In genomic region chr4:142046496-142046895, GRCm38 (mm10) we compare ENCODE assay signal across 18 mouse cellular contexts. TPM values are rescaled to one million over a fixed set of nuclear protein-coding genes. Genes with fewer than 3 reads are reported as not detected.
DNase-seq lines count a peak whose midpoint lies in the region; ATAC-seq lines count a peak whose summit lies in the region.
"Had no signal": no experiment of that assay in that cellular context is flagged by ENCODE, and none has a peak within 500 bp of the region (broad histone marks: within the 10 kb centered on the region; RNA-seq: fewer than 3 reads in every experiment).

No protein-coding gene starts in this region.

- H3K4me1 ChIP-seq in intestine, embryonic 15.5 days (replicated peaks): peaks cover 38% of the 10 kb centered on the region
- H3K4me1 ChIP-seq in kidney, embryonic 16.5 days (ENCODE audit: insufficient read depth, low read length): peaks cover 58% of the 10 kb centered on the region

- WGBS in intestine, embryonic 15.5 days: 69% methylated on average over 7 of the region's 7 CpGs
- 38% methylated on average over 7 of the region's 7 CpGs for WGBS in kidney, embryonic 16.5 days

- DNase-seq in kidney, adult 11 months: peak; percentile 26
- no peak for DNase-seq in kidney, adult 18-20 months
- DNase-seq in kidney, postnatal 36 days: peak; percentile 51 to 57
- DNase-seq in thymus, postnatal 25 days: no peak
- no peak for DNase-seq in spleen, postnatal 4 days (ENCODE audit: low spot score in 2 of 2)
- DNase-seq: adrenal gland, postnatal 25 days; cerebellum, adult 18-20 months; cerebellum, postnatal 36 days; gastrocnemius, postnatal 10 days had no signal

- ATAC-seq in intestine, embryonic 15.5 days: no peak
- ATAC-seq in kidney, embryonic 16.5 days (ENCODE audit: low FRiP score, low TSS enrichment): peak; percentile 50; the same call in 1 of the 2 replicates
- ATAC-seq: forebrain, embryonic 16.5 days had no signal

- no peaks in the 10 kb centered on the region for H3K27me3 ChIP-seq in intestine, embryonic 15.5 days (replicated peaks)
- no peaks in the 10 kb centered on the region for H3K27me3 ChIP-seq in kidney, embryonic 16.5 days (ENCODE audit: insufficient read depth, low read length)
- H3K27me3 ChIP-seq: embryonic facial prominence, embryonic 13.5 days; forebrain, embryonic 12.5 days; heart, embryonic 12.5 days had no signal

- no peaks in the 10 kb centered on the region for H3K36me3 ChIP-seq in intestine, embryonic 15.5 days
- H3K36me3 ChIP-seq in kidney, embryonic 16.5 days (ENCODE audit: insufficient read depth, low read length): no peaks in the 10 kb centered on the region
- H3K36me3 ChIP-seq: embryonic facial prominence, embryonic 13.5 days; forebrain, embryonic 12.5 days; heart, embryonic 12.5 days; hindbrain, embryonic 10.5 days had no signal

- no peaks in the 10 kb centered on the region for H3K9me3 ChIP-seq in intestine, embryonic 15.5 days
- no peaks in the 10 kb centered on the region for H3K9me3 ChIP-seq in kidney, embryonic 16.5 days (ENCODE audit: low read length)
- H3K9me3 ChIP-seq: embryonic facial prominence, embryonic 13.5 days; forebrain, embryonic 12.5 days; heart, embryonic 12.5 days; hindbrain, embryonic 10.5 days had no signal

- H3K27ac ChIP-seq in intestine, embryonic 15.5 days: no peak overlapping the region
- H3K27ac ChIP-seq in kidney, embryonic 16.5 days (ENCODE audit: low read length): peak overlapping the region; percentile 35; the same call in 1 of the 2 replicates
- H3K27ac ChIP-seq: embryonic facial prominence, embryonic 13.5 days; forebrain, embryonic 12.5 days; heart, adult 2 months; hindbrain, embryonic 10.5 days had no signal

- H3K4me2 ChIP-seq in intestine, embryonic 15.5 days (replicated peaks): peak overlapping the region; percentile 26; the same call in 1 of the 2 replicates
- H3K4me2 ChIP-seq in kidney, embryonic 16.5 days (replicated peaks; ENCODE audit: low read depth, low read length): no peak overlapping the region
- H3K4me2 ChIP-seq: embryonic facial prominence, embryonic 13.5 days; forebrain, embryonic 12.5 days; heart, embryonic 12.5 days had no signal

- no peak overlapping the region for H3K9ac ChIP-seq in intestine, embryonic 15.5 days
- no peak overlapping the region for H3K9ac ChIP-seq in kidney, embryonic 16.5 days (replicated peaks; ENCODE audit: low read length)
- H3K9ac ChIP-seq: embryonic facial prominence, embryonic 13.5 days; forebrain, embryonic 12.5 days; heart, embryonic 12.5 days had no signal

- 0 out of 2 replicates have a peak overlapping the region, but pooled peaks have one; percentile 12 for H3K4me3 ChIP-seq in intestine, embryonic 15.5 days (replicated peaks)
- H3K4me3 ChIP-seq in kidney, embryonic 16.5 days (ENCODE audit: low read length): no peak overlapping the region
- H3K4me3 ChIP-seq: embryonic facial prominence, embryonic 13.5 days; forebrain, embryonic 12.5 days; heart, adult 2 months; heart, embryonic 12.5 days; hindbrain, embryonic 10.5 days had no signal

RNA-seq across cellular contexts. Expression of gene Fhad1, which starts 31.6 kb away (rescaled TPM):
- 1.4 and 2.3 TPM in 2 replicates for polyA plus RNA-seq in intestine, embryonic 15.5 days (2015; fragmentation: Nextera tagmentation; extraction: Ambion mirVana)
- polyA plus RNA-seq in kidney, embryonic 16.5 days (2015; fragmentation: Nextera tagmentation; extraction: Ambion mirVana): 0.74 and 1.0 TPM in 2 replicates

RNA-seq across cellular contexts. Expression of gene Tmem51, which starts 37.6 kb away (rescaled TPM):
- 103 and 109 TPM in 2 replicates for polyA plus RNA-seq in intestine, embryonic 15.5 days (2015; fragmentation: Nextera tagmentation; extraction: Ambion mirVana)
- 41.6 and 42.7 TPM in 2 replicates for polyA plus RNA-seq in kidney, embryonic 16.5 days (2015; fragmentation: Nextera tagmentation; extraction: Ambion mirVana)
- polyA plus RNA-seq: C2C12 had no signal

Comparison
In these comparisons a context has a peak if more than half of its experiments do, and no peak if none do; other contexts are left out.
1. DNase-seq: peak in kidney, adult 11 months (single experiment) and kidney, postnatal 36 days (2 of 2); none in kidney, adult 18-20 months (single experiment), thymus, postnatal 25 days (single experiment) and spleen, postnatal 4 days (0 of 2).